Mouse (Mus musculus) lung, postnatal 0 days (tissue): ENCODE data around the gene Fkbp2. TPM values are rescaled to one million over a fixed set of nuclear protein-coding genes. Genes with fewer than 3 reads are reported as not detected.

Source experiments
- ATAC-seq: fragments of 200-750 bp; cut with Nextera tagmentation; 2 replicates; pipeline ENCODE4 v1.8.0; 2017; ENCODE audit warnings: moderate library complexity
- DNase-seq: peaks from one replicate; pipeline ENCODE4 v3.0.0-alpha.2; 2016; ENCODE audit warnings: low spot score
- H3K27ac ChIP-seq: fragments of 300-500 bp; sonication (generic); 2 replicates; pipeline ENCODE4 v1.5.1; 2014; ENCODE audit warnings: antibody characterized with exemption, mild to moderate bottlenecking, low read length, mixed read lengths
- H3K27me3 ChIP-seq: fragments of 300-500 bp; sonication (generic); replicated peaks from 2 replicates; pipeline ENCODE4 v1.6.1; 2014; ENCODE audit warnings: low read length, mixed read lengths; ENCODE audit not compliant: insufficient read depth
- H3K36me3 ChIP-seq: fragments of 300-500 bp; sonication (generic); 2 replicates; pipeline ENCODE4 v1.6.1; 2014; ENCODE audit warnings: low read length, mixed read lengths; ENCODE audit not compliant: insufficient read depth
- H3K4me1 ChIP-seq: fragments of 300-500 bp; sonication (generic); 2 replicates; pipeline ENCODE4 v1.6.1; 2014; ENCODE audit warnings: antibody characterized with exemption, low read depth, low read length, mixed read lengths; ENCODE audit not compliant: insufficient read depth
- H3K4me2 ChIP-seq: fragments of 300-500 bp; sonication (generic); replicated peaks from 2 replicates; pipeline ENCODE4 v1.6.1; 2014; ENCODE audit warnings: low read depth, mild to moderate bottlenecking, low read length, moderate library complexity, mixed read lengths
- H3K4me3 ChIP-seq: fragments of 300-500 bp; sonication (generic); 2 replicates; pipeline ENCODE4 v1.5.1; 2014; ENCODE audit warnings: low read depth, low read length
- H3K9ac ChIP-seq: fragments of 300-500 bp; sonication (generic); replicated peaks from 2 replicates; pipeline ENCODE4 v1.6.1; 2014; ENCODE audit warnings: low read depth, mild to moderate bottlenecking
- H3K9me3 ChIP-seq: fragments of 300-500 bp; sonication (generic); 2 replicates; pipeline ENCODE4 v1.6.1; 2016; ENCODE audit warnings: low read length, mixed read lengths
- CTCF ChIP-seq: IDR thresholded peaks from 2 replicates; pipeline ENCODE4 v1.5.1; 2016; ENCODE audit warnings: antibody characterized with exemption, mild to moderate bottlenecking
- EP300 ChIP-seq: IDR thresholded peaks from 2 replicates; pipeline ENCODE4 v1.6.1; 2016; ENCODE audit warnings: antibody characterized with exemption, mild to moderate bottlenecking, control low read depth
- WGBS: fragments of 180-500 bp; shearing (Covaris S2); extraction: QIAGEN DNeasy Blood & Tissue Kit; methylation state at CpG from one replicate; pipeline ENCODE4 v1.1.7; 2014; 5-methylcytosine and 5-hydroxymethylcytosine counted together
- polyA plus RNA-seq: library from polyadenylated mRNA; unstranded; fragments of >200 nt; fragmentation: Nextera tagmentation; extraction: Ambion mirVana; gene quantifications from 2 replicates; pipeline ENCODE4 v1.2.1, GENCODE M21; 2015

The Fkbp2 gene
- polyA plus RNA-seq, 1 experiment from 2014 or later: 107 TPM

DNA sequence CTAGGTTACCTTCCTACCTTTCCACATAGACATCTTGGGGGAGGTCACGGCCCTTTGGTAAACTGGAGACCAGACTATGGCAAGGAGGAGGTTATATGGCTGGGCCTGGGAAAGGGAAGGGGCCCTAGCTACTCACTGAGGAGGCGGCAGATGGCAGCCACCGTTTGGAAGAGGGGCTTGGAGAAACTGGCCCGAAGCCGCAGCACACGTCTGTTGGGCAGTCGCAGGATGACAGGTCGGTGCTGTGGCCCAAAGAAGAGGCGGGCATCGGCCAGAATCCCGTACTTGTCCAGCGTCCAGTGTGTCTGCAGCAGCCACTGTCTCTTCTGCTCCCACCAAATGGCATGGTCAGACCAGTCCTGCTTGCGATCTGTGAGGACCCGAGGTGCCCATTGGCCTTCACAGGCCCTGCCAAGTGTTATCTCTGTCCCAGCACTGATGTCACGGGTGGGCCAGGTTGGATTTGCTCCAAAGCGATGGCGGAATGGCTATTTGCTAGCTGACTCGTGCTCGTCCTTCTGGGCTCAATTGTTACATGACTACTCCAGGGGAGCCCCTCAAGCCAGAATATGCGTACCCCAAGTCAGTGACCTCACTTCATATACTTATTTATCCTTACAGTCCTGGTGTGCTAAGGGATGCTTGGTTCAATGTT lies 34.3 kb upstream of the Fkbp2 start:
- H3K4me2 ChIP-seq: no peak overlapping the region
- DNase-seq: no peak
- TF ChIP-seq EP300 (no peak), CTCF (no peak)
- ATAC-seq: no peak
- H3K27ac ChIP-seq: no peak overlapping the region
- H3K9me3 ChIP-seq: no peaks in the 10 kb centered on the region
- WGBS: 85% methylated on average over 18 of the region's 20 CpGs
- no peak overlapping the region for H3K9ac ChIP-seq
- H3K4me1 ChIP-seq: no peaks in the 10 kb centered on the region
- no peak overlapping the region for H3K4me3 ChIP-seq
- H3K27me3 ChIP-seq: no peaks in the 10 kb centered on the region
- no peaks in the 10 kb centered on the region for H3K36me3 ChIP-seq

- H3K9ac ChIP-seq: no peak overlapping the region
- TF ChIP-seq CTCF (no peak), EP300 (no peak)
- DNase-seq (no peak), ATAC-seq (no peak)
- no peaks in the 10 kb centered on the region for H3K4me1 ChIP-seq
- no peaks in the 10 kb centered on the region for H3K27me3 ChIP-seq
- no peak overlapping the region for H3K4me2 ChIP-seq
- H3K27ac ChIP-seq: no peak overlapping the region
- H3K36me3 ChIP-seq: no peaks in the 10 kb centered on the region
- WGBS: 90% methylated on average over 9 of the region's 9 CpGs
- no peak overlapping the region for H3K4me3 ChIP-seq
- H3K9me3 ChIP-seq: no peaks in the 10 kb centered on the region
These were observed 33.7 kb upstream of the Fkbp2 start for GRCm38 (mm10) chr19:7013984-7014383.

DNA sequence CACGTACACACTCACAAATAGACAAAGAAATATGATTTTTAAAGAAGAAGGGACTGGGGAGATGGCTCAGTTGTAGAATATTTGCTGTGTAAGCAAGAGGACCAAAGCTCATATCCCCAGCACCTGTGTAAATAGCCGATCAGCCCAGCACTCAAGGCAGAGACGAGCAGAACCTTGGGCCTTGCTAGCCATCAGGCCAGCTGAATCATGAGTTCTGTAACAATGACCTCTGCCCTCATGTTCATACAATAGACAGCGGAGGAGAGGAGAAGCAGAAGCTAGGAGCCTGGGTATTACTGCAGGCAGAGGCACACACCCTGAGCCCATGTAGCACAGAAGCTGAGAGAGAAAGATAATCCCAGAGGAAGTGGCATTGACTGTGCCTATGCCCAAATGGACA lies 32.1 kb upstream of the Fkbp2 start:
- Histone ChIP-seq H3K27ac (no peak overlapping the region), H3K4me2 (no peak overlapping the region), H3K9ac (no peak overlapping the region), H3K27me3 (no peaks in the 10 kb centered on the region), H3K4me3 (no peak overlapping the region), H3K4me1 (no peaks in the 10 kb centered on the region), H3K9me3 (no peaks in the 10 kb centered on the region), H3K36me3 (no peaks in the 10 kb centered on the region)
- ATAC-seq (no peak), DNase-seq (no peak)
- 60% methylated on average over 4 of the region's 4 CpGs for WGBS
- TF ChIP-seq CTCF (no peak), EP300 (no peak)

GRCm38 (mm10) chr19:7006892-7007593 lies 26.7 kb upstream of the Fkbp2 start:
- no peaks in the 10 kb centered on the region for H3K9me3 ChIP-seq
- 57% methylated on average over 8 of the region's 9 CpGs for WGBS
- no peaks in the 10 kb centered on the region for H3K36me3 ChIP-seq
- TF ChIP-seq CTCF (no peak), EP300 (no peak)
- no peaks in the 10 kb centered on the region; the same call in 1 of the 2 replicates for H3K4me1 ChIP-seq
- H3K27ac ChIP-seq: peak overlapping the region; percentile 20; the same call in 1 of the 2 replicates
- no peaks in the 10 kb centered on the region for H3K27me3 ChIP-seq
- no peak overlapping the region for H3K4me3 ChIP-seq
- H3K4me2 ChIP-seq: no peak overlapping the region
- no peak overlapping the region for H3K9ac ChIP-seq
- DNase-seq (peak; percentile 58), ATAC-seq (peak; percentile 71)

DNA sequence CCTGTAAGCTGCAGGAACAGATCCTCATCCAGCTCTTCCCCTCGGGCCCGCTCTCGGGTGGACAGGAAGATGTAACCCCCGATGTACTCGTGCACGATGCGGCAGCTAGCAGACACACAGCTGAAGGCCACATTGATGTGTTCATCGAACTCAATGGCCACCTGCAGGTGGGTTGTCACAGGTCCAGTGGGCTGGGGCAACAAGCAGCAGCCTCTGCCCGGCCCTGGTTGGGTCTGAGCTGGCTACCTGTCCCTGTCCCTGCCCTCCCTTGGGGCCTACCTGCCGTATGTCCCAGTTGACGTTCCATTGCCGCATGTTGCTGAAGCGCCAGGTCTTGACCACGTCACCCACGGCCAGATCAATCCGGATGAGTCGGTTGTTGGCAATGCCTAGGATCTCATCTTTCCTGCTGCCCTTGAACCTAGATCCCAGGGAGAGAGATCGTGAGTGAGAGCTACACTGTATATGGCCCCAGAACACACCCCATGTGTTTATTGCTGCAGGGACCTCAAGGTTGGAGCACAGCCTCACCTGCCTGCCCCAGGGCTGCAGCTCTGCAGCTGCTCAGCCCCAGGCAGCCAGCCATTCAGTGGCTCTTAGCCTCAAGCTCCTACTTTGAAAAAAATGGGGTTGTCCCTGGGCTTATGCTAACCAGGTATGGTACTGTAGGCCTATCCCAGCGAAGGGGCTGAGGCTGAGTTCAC lies 19.2 kb upstream of the Fkbp2 start:
- H3K27ac ChIP-seq: no peak overlapping the region
- H3K36me3 ChIP-seq: no peaks in the 10 kb centered on the region
- DNase-seq: no peak
- TF ChIP-seq EP300 (no peak), CTCF (no peak)
- no peaks in the 10 kb centered on the region for H3K9me3 ChIP-seq
- no peaks in the 10 kb centered on the region for H3K27me3 ChIP-seq
- no peak overlapping the region for H3K9ac ChIP-seq
- H3K4me2 ChIP-seq: no peak overlapping the region
- 92% methylated on average over 19 of the region's 19 CpGs for WGBS
- peaks cover 13% of the 10 kb centered on the region; the same call in 1 of the 2 replicates for H3K4me1 ChIP-seq
- ATAC-seq: no peak
- H3K4me3 ChIP-seq: no peak overlapping the region

- Histone ChIP-seq H3K27me3 (no peaks in the 10 kb centered on the region), H3K27ac (no peak overlapping the region), H3K4me3 (no peak overlapping the region), H3K9ac (no peak overlapping the region), H3K4me1 (peaks cover 16% of the 10 kb centered on the region; the same call in 1 of the 2 replicates), H3K4me2 (no peak overlapping the region), H3K9me3 (no peaks in the 10 kb centered on the region), H3K36me3 (no peaks in the 10 kb centered on the region)
- WGBS: 87% methylated on average over 9 of the region's 9 CpGs
- ATAC-seq (no peak), DNase-seq (no peak)
- no peak for TF ChIP-seq EP300
- no peak for TF ChIP-seq CTCF
These were observed 17.5 kb upstream of the Fkbp2 start for GRCm38 (mm10) chr19:6997721-6998290.
